Mouse (Mus musculus): ENCODE results near the gene Rpn2. TPM values are rescaled to one million over a fixed set of nuclear protein-coding genes. Genes with fewer than 3 reads are reported as not detected.
A peak's percentile ranks its signal among the peaks of the same experiment; 100 is the strongest.

Gene Rpn2
- total RNA-seq, 2 experiments from 2014 or later, result 123 to 132 TPM

DNA sequence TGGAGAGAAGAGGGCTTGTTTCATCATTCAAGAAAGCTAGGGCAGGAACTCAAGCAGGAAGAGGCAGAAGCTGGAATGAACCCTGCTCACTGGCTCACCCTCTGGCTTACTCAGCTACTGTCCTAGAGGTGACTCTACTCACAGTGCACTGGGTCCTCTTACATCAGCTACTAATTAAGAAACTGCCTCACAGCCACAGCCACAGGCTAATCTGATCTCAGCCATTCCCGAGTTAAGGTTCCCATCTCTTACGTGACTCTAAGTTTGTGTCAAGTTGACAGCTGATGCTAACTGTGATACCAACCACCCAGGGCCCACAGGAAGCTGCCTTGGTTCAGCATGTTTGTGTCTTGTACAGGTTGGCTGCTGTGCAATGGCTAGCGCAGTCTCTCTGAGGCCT is 84.2 kb downstream of the Rpn2 start:
- Histone ChIP-seq H3K4me3 (no peak overlapping the region), H3K27ac (no peak overlapping the region)
- TF ChIP-seq CTCF (IDR thresholded peaks at IDR 0.05), result no peak
- intact Hi-C loops (cut with DNase I), result no loop called here
- no peak for DNase-seq (ENCODE audit: extremely low spot score in 1 of 2, low spot score in 2 of 2)

DNA sequence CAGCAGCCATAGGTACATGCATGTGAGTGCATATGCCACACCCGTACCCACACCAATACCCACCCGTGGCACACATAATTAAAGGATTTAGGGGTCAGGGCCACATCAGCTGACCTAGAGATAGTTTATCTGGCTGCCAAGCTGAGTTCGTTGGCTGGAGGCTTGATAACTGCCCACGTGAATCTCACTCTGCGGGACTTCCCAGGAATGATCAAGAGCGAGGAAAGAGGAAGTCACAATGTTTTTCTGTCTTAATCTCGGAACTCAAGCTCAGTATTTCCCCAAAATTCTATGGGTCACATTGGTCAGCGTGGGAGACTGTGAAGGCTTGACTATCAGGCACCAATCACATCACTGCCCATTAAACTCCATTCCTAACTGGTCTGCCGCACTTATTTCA is 87.9 kb downstream of the Rpn2 start:
- DNase-seq (ENCODE audit: extremely low spot score in 1 of 2, low spot score in 2 of 2), result no peak
- TF ChIP-seq CTCF (IDR thresholded peaks at IDR 0.05), result no peak
- peak overlapping the region; percentile 93 for H3K27ac ChIP-seq
- H3K4me3 ChIP-seq, result no peak overlapping the region; the same call in 1 of the 2 replicates
- intact Hi-C loops (cut with DNase I), result loop anchor here (1.0 kb wide), 1 partner anchor 91 kb away; no protein-coding TSS in a partner anchor

DNA sequence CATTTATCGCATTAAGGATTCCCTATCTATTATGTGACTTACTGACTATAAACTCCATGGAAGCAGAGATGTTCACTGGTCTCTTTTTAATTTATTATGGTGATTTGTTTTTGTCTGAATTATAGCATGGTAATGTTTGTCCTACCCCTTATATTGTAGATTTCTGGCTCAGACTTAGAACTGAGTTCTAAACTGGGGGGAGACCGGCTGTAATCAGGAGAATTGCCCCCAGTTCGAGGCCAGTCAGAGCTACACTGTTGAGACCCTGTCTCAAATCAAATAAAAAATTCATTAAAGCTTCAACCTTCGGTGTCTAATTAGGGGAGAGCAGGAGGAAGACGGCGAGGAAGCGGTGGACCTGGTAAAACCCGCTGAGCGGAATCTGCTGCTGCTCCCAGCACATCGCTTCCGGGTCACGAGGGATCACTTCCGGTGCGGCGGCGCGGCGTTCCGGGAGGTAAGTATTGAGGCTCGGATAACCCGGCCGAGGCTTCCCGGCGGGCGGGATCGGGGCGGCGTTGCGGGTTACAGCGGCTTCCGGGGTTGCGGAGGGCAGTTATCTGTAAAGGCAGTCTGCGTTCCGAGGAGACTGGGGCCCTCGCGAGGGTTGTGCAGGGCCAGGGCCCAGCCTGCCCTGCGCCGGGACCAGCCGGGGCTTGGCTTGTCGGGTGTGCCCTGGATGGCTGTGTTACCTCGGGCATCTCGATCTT is 88.5 kb downstream of the Rpn2 start, which contains the start of gene Manbal:
Manbal (plus strand) TSS at position 411 of the 710 bp plus-strand sequence.
- no peak for TF ChIP-seq CTCF (IDR thresholded peaks at IDR 0.05)
- H3K4me3 ChIP-seq, result peak within 1 kb of the TSS; percentile 79
- intact Hi-C loops (cut with DNase I), result loop anchor here (1.0 kb wide), 1 partner anchor 90 kb away; no protein-coding TSS in a partner anchor
- H3K27ac ChIP-seq, result peak within 1 kb of the TSS; percentile 93
- DNase-seq (ENCODE audit: extremely low spot score in 1 of 2, low spot score in 2 of 2), result peak; percentile 92 to 98

DNA sequence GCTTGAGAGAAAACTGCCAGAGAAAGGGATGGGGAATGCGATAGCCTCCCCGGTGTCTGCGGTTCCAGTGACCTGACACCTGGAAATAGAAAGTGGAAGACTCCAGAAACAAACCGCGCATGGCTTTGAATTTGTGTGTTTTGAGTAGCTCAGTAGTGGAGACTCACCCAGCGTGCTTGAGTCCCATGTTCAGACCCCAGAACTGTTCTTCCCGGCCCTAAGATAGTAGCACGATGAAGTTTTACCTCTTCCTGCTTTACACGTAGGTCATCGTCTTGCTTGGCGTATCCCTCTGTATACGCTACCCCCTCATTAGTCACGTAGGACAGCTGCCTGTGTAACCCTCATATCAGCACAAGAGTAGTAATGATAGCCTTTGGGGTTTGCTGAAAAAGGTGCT is 89.2 kb downstream of the Rpn2 start:
- intact Hi-C loops (cut with DNase I), result loop anchor here (1.0 kb wide), 1 partner anchor 89 kb away; no protein-coding TSS in a partner anchor
- DNase-seq (ENCODE audit: extremely low spot score in 1 of 2, low spot score in 2 of 2), result no peak
- Histone ChIP-seq H3K4me3 (peak overlapping the region; percentile 79), H3K27ac (peak overlapping the region; percentile 93)
- TF ChIP-seq CTCF (IDR thresholded peaks at IDR 0.05), result no peak

DNA sequence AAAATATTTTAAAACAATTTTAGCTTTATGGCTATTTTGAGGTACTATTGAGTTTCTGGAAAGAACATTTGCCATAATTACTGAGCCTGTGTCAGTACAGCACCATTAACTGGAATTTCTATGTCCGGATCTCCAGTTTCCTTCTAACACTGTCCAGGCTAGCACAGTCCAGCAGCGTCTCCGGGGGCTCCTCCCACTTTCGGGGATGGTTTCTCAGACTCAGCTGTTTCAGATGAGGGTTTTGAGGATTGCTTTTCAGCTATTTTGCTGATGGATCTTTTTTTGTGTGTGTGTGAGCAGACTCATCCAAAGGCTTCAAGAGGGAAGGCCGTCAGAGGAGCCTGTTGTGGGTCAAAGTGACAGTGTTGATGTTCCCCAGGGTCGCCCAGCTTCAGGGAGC is 92.9 kb downstream of the Rpn2 start:
- no peak for DNase-seq (ENCODE audit: extremely low spot score in 1 of 2, low spot score in 2 of 2)

DNA sequence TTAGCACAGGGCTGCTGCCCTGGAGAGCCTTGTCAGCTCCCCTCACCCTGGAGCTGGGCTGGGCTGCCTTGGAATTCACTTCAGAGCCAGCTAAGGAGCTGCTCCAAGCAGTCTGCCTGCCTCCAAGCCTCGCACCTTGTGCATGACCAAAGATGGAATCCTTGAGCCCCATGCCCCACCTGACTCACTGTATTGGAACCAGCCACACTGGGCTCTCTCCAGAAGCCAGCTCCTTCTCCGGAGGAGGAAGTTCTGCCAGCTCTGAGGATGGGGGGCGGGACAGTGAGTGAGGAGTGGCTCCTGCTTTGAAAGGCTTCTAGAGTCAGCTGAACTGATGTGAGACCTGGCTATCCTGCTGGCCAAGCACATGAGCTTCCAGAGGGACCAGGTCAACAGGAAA is 94.9 kb downstream of the Rpn2 start:
- Histone ChIP-seq H3K4me3 (no peak overlapping the region), H3K27ac (no peak overlapping the region)
- no peak for DNase-seq (ENCODE audit: extremely low spot score in 1 of 2, low spot score in 2 of 2)
- intact Hi-C loops (cut with DNase I), result no loop called here
- TF ChIP-seq CTCF (IDR thresholded peaks at IDR 0.05), result no peak

More for the DNA sequence above, 92.9 kb downstream of the Rpn2 start:
- intact Hi-C loops (cut with DNase I), result no loop called here
- H3K4me3 ChIP-seq, result no peak overlapping the region
- no peak overlapping the region for H3K27ac ChIP-seq
- no peak for TF ChIP-seq CTCF (IDR thresholded peaks at IDR 0.05)

DNA sequence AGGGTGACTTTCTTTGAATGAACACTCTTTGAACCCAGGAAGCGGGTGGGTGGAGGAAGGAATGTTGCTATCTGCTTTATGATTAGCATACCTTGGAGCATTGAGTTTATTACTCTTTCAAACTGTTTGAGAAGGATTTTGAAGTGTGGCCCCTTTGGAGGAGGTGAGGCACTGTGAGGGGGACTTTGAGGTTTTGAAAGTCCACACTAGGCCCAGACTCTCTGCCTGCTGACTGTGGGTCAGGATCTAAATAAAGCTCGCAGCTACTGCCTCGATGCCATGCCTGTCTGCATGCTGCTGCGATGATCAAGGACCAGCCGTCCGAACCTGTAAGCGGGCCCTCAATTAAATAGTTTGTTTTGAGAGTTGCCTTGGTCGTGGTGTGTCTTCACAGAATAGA is 96.2 kb downstream of the Rpn2 start:
- TF ChIP-seq CTCF (IDR thresholded peaks at IDR 0.05), result no peak
- intact Hi-C loops (cut with DNase I), result no loop called here

More for the DNA sequence above, 96.2 kb downstream of the Rpn2 start:
- Histone ChIP-seq H3K27ac (no peak overlapping the region), H3K4me3 (no peak overlapping the region)
- DNase-seq (ENCODE audit: extremely low spot score in 1 of 2, low spot score in 2 of 2), result no peak

Other genes with a start within 250 kb of the Rpn2 start
- gene Soga1, start 199.8 kb upstream of the Rpn2 start, total RNA-seq (2021), result 10 to 100 TPM; 20.2 to 25.1 TPM
- not detected for gene Tldc2, start 192.0 kb upstream of the Rpn2 start, total RNA-seq (2021)
- 10 to 100 TPM; 12.7 to 12.9 TPM for gene Samhd1, start 143.8 kb upstream of the Rpn2 start, total RNA-seq (2021)
- 1 to 10 TPM; 1.6 to 2.4 TPM for gene Rbl1, start 74.5 kb upstream of the Rpn2 start, total RNA-seq (2021)
- 1 to 10 TPM; 1.6 to 2.4 TPM for gene Mroh8, start 532 bp downstream of the Rpn2 start, total RNA-seq (2021)
- gene Ghrh, start 68.5 kb downstream of the Rpn2 start, total RNA-seq (2021), result not detected
- 10 to 100 TPM; 57.3 to 58.1 TPM for gene Manbal, start 88.6 kb downstream of the Rpn2 start, total RNA-seq (2021)
- gene Src, start 139.4 kb downstream of the Rpn2 start, total RNA-seq (2021), result 100 to 1,000 TPM; 133 to 134 TPM